ENCODE assay signal across 13 mouse cellular contexts in the genomic region with DNA sequence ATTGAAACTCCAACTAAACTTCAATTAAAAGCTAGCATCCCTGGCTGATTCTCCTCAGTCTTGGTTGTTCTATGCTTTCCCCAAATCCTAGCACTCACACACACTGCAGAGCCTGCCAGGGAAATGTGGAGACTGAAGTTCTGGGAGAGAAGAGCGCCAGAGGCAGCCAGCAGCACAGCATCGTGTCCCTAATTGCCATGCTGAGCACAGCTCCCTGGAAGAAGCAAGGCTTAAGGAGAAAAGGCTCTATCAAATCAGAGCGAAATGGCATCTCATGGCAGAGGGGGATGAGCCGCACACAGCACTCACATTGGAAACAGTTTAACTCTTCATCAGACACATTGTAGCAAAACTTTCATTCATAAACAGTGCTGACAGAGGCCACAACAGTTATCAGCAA.
DNase-seq lines count a peak whose midpoint lies in the region; ATAC-seq lines count a peak whose summit lies in the region.
"Had no signal": no experiment of that assay in that cellular context is flagged by ENCODE, and none has a peak within 500 bp of the region (broad histone marks: within the 10 kb centered on the region; RNA-seq: fewer than 3 reads in every experiment).

No protein-coding gene starts in this region.

- no peaks in the 10 kb centered on the region for H3K27me3 ChIP-seq in forebrain, embryonic 10.5 days (ENCODE audit: poor library complexity, severe bottlenecking)
- no peaks in the 10 kb centered on the region for H3K27me3 ChIP-seq in forebrain, embryonic 11.5 days (ENCODE audit: control insufficient read depth, insufficient read depth, low read length)
- H3K27me3 ChIP-seq in forebrain, embryonic 15.5 days, result no peaks in the 10 kb centered on the region
- no peaks in the 10 kb centered on the region for H3K27me3 ChIP-seq in midbrain, embryonic 13.5 days
- H3K27me3 ChIP-seq: liver, embryonic 15.5 days had no signal

- WGBS in forebrain, embryonic 10.5 days, result 30% methylated on average over 4 of the region's 4 CpGs
- 18% methylated on average over 4 of the region's 4 CpGs for WGBS in forebrain, embryonic 11.5 days
- 3% methylated on average over 4 of the region's 4 CpGs for WGBS in forebrain, embryonic 15.5 days
- WGBS in midbrain, embryonic 13.5 days, result 6% methylated on average over 4 of the region's 4 CpGs

- H3K27ac ChIP-seq in forebrain, embryonic 10.5 days, result 0 out of 2 replicates have a peak overlapping the region, but pooled peaks have one; percentile 36
- no peak overlapping the region for H3K27ac ChIP-seq in forebrain, embryonic 11.5 days (ENCODE audit: low read depth, low read length)
- H3K27ac ChIP-seq in forebrain, embryonic 15.5 days (replicated peaks), result peak overlapping the region; percentile 71
- peak overlapping the region; percentile 81 for H3K27ac ChIP-seq in midbrain, embryonic 13.5 days
- H3K27ac ChIP-seq: liver, embryonic 15.5 days had no signal

- no peaks in the 10 kb centered on the region for H3K36me3 ChIP-seq in forebrain, embryonic 10.5 days (replicated peaks)
- H3K36me3 ChIP-seq in forebrain, embryonic 11.5 days (ENCODE audit: control insufficient read depth, insufficient read depth, low read length), result no peaks in the 10 kb centered on the region
- H3K36me3 ChIP-seq in forebrain, embryonic 15.5 days, result no peaks in the 10 kb centered on the region
- no peaks in the 10 kb centered on the region for H3K36me3 ChIP-seq in midbrain, embryonic 13.5 days
- H3K36me3 ChIP-seq: liver, embryonic 15.5 days had no signal

- H3K9me3 ChIP-seq in forebrain, embryonic 10.5 days, result no peaks in the 10 kb centered on the region
- H3K9me3 ChIP-seq in forebrain, embryonic 11.5 days (ENCODE audit: control insufficient read depth, low read length), result no peaks in the 10 kb centered on the region
- H3K9me3 ChIP-seq in forebrain, embryonic 15.5 days, result no peaks in the 10 kb centered on the region
- H3K9me3 ChIP-seq in midbrain, embryonic 13.5 days, result no peaks in the 10 kb centered on the region
- H3K9me3 ChIP-seq: liver, embryonic 15.5 days had no signal

- no peak overlapping the region for H3K4me3 ChIP-seq in forebrain, embryonic 10.5 days
- no peak overlapping the region for H3K4me3 ChIP-seq in forebrain, embryonic 11.5 days (ENCODE audit: low read depth, low read length)
- H3K4me3 ChIP-seq in forebrain, embryonic 15.5 days, result no peak overlapping the region
- no peak overlapping the region for H3K4me3 ChIP-seq in midbrain, embryonic 13.5 days (replicated peaks)
- H3K4me3 ChIP-seq: liver, embryonic 15.5 days had no signal

- DNase-seq in forebrain, embryonic 10.5 days (ENCODE audit: extremely low spot score, low spot score), result no peak
- DNase-seq in forebrain, embryonic 11.5 days (ENCODE audit: low spot score), result no peak
- peak; percentile 81 for DNase-seq in brain, adult 2 months (ENCODE audit: low read depth, low spot score)
- no peak for DNase-seq in spleen, adult 12 weeks (ENCODE audit: low spot score)
- no peak for DNase-seq in kidney, postnatal 14 days
- DNase-seq in lung, adult 18-20 months, result no peak
- DNase-seq: adrenal gland, adult 8-10 months; cerebellum, postnatal 36 days; heart, adult 18-20 months; retina, postnatal 1 day had no signal

- H3K9ac ChIP-seq in forebrain, embryonic 11.5 days (ENCODE audit: low read length), result no peak overlapping the region
- H3K9ac ChIP-seq in forebrain, embryonic 15.5 days (replicated peaks), result no peak overlapping the region
- H3K9ac ChIP-seq in midbrain, embryonic 13.5 days (replicated peaks), result no peak overlapping the region
- H3K9ac ChIP-seq: liver, embryonic 15.5 days had no signal

- no peak for ATAC-seq in forebrain, embryonic 11.5 days (replicated peaks; ENCODE audit: low FRiP score)
- peak; percentile 78 for ATAC-seq in forebrain, embryonic 15.5 days (replicated peaks)
- ATAC-seq in midbrain, embryonic 13.5 days, result peak; percentile 84

- no peak overlapping the region for H3K4me2 ChIP-seq in forebrain, embryonic 11.5 days (ENCODE audit: low read depth, low read length, severe bottlenecking)
- no peak overlapping the region for H3K4me2 ChIP-seq in forebrain, embryonic 15.5 days (replicated peaks)
- H3K4me2 ChIP-seq in midbrain, embryonic 13.5 days (replicated peaks), result no peak overlapping the region
- H3K4me2 ChIP-seq: liver, embryonic 15.5 days had no signal

- H3K4me1 ChIP-seq in forebrain, embryonic 10.5 days, result peaks cover 13% of the 10 kb centered on the region
- H3K4me1 ChIP-seq in forebrain, embryonic 11.5 days (replicated peaks; ENCODE audit: control insufficient read depth, insufficient read depth, low read length), result no peaks in the 10 kb centered on the region; the same call in 1 of the 2 replicates
- peaks cover 22% of the 10 kb centered on the region for H3K4me1 ChIP-seq in forebrain, embryonic 15.5 days
- peaks cover 29% of the 10 kb centered on the region for H3K4me1 ChIP-seq in midbrain, embryonic 13.5 days (replicated peaks)
- H3K4me1 ChIP-seq: liver, embryonic 15.5 days had no signal
